Mouse (Mus musculus): ENCODE data around the gene Secisbp2.

DNA sequence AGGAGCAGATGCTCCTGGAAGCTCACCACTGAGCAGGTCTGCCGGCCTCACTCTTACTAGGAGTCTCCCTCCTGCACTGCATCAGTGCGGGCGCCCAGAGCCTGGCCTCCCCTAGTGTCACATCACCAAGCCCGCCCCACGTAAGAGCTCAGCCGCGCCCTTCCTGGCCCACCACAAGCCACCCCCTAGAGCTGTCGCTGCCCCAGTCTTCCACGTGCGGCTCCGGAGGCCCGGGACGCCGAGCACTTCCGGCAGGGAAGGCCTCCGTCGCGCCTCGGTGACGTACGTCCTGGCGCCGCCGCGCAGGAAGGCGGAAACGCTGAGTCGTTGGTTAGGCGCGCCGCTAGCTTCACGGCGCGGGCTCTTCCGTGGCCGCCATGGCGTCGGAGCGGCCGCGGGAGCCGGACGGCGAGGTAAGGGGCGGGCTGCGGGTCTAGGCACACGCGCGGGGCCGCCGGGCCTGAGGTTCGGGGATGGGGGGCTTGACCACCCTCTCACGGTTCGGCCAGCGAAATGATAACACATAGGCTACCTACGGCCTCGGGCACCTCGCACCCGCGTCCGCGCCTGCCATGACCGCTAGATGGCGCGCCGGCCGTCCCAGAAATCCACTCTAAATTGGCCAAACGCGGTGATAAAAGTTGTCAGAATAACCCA is at the start of gene Secisbp2:
- TF ChIP-seq POLR2A (IDR thresholded peaks at IDR 0.05; ENCODE audit: low read depth, low read length) = peak; percentile 84
- no peak for TF ChIP-seq EP300 (IDR thresholded peaks at IDR 0.05; ENCODE audit: low read length)
- no peak for TF ChIP-seq USF1 (IDR thresholded peaks at IDR 0.05; ENCODE audit: low read depth, low read length)
- TF ChIP-seq ZNF384 (IDR thresholded peaks at IDR 0.05; ENCODE audit: low read depth, low read length) = no peak
- TF ChIP-seq HCFC1 (IDR thresholded peaks at IDR 0.05; ENCODE audit: low read depth, low read length) = peak; percentile 97
- peak; percentile 48 to 81; a peak in 3 of 4 replicates for TF ChIP-seq CTCF (conservative IDR thresholded peaks at IDR 0.05 in 1 of 2, IDR thresholded peaks at IDR 0.05 in 1 of 2; ENCODE audit: low read depth in 2 of 2, low read length in 2 of 2)
- TF ChIP-seq MAZ (IDR thresholded peaks at IDR 0.05; ENCODE audit: low read depth, low read length) = no peak
- TF ChIP-seq E2F4 (IDR thresholded peaks at IDR 0.05; ENCODE audit: insufficient replicate concordance, low read depth, low read length) = no peak; the same call in 1 of the 2 replicates
- TF ChIP-seq JUND (conservative IDR thresholded peaks at IDR 0.05; ENCODE audit: low read depth, low read length) = no peak
- no peak; the same call in 1 of the 2 replicates for TF ChIP-seq RCOR1 (conservative IDR thresholded peaks at IDR 0.05; ENCODE audit: low read depth, low read length)
- peak; percentile 30 for TF ChIP-seq ETS1 (conservative IDR thresholded peaks at IDR 0.05; ENCODE audit: low read depth, low read length)
- no peak for TF ChIP-seq ZC3H11A (IDR thresholded peaks at IDR 0.05; ENCODE audit: low read depth, low read length)
- peak; percentile 90 for TF ChIP-seq ZMIZ1 (IDR thresholded peaks at IDR 0.05; ENCODE audit: low read depth, low read length)

Data from CH12.LX (cell line).